Mouse (Mus musculus): ENCODE results near the gene Asgr1. TPM values are rescaled to one million over a fixed set of nuclear protein-coding genes. Genes with fewer than 3 reads are reported as not detected.

Asgr1 gene
- total and polyA plus RNA-seq, 3 experiments, result 0.31 TPM; not detected in 2

DNA sequence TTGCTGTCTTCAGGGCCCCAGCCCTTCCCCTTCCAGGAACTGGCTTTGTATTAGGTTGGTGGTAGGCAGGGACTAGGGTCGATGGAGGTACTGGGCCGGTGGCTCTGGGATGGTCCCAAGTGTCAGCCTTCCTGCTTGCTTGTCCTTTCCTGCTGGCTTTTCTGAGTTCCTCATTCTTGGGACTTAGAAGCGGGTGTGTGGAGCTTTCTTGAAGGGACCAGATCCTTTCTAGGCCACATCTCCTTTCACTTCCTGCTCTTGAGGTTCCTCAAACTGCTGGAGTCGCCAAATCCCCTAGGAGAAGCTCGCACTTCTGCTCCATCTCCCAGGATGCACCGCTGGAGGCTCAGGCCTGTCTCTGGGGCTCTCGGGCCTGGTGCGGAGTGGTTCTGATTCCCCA lies 30.7 kb downstream of the Asgr1 start:
- H3K9ac ChIP-seq (ENCODE audit: control insufficient read depth, low read depth, low read length, poor library complexity, severe bottlenecking), result no peak overlapping the region
- no peaks in the 10 kb centered on the region for H3K9me3 ChIP-seq (replicated peaks; ENCODE audit: insufficient read depth, low read length)
- no peak overlapping the region for H3K4me3 ChIP-seq (ENCODE audit: control insufficient read depth in 1 of 2, insufficient read depth in 1 of 2, low read depth in 2 of 2, low read length in 2 of 2)
- TF ChIP-seq EP300 (IDR thresholded peaks at IDR 0.05; ENCODE audit: low read depth in 1 of 2, low read length in 2 of 2), result no peak
- no peak for TF ChIP-seq ZMIZ1 (IDR thresholded peaks at IDR 0.05; ENCODE audit: low read depth, low read length)
- TF ChIP-seq POLR2A (IDR thresholded peaks at IDR 0.05; ENCODE audit: control insufficient read depth in 1 of 2, insufficient read depth in 1 of 2, low read depth in 1 of 2, low read length in 2 of 2, poor library complexity in 1 of 2), result no peak
- no peak for TF ChIP-seq RCOR1 (IDR thresholded peaks at IDR 0.05; ENCODE audit: low read depth, low read length)
- no peak for TF ChIP-seq BHLHE40 (IDR thresholded peaks at IDR 0.05; ENCODE audit: borderline replicate concordance, low read depth, low read length)
- no peak for TF ChIP-seq TCF12 (IDR thresholded peaks at IDR 0.05; ENCODE audit: low read depth, low read length)
- TF ChIP-seq HCFC1 (IDR thresholded peaks at IDR 0.05; ENCODE audit: low read depth, low read length), result no peak
- no peak for TF ChIP-seq KAT2A (conservative IDR thresholded peaks at IDR 0.05; ENCODE audit: low read depth, low read length)
- no peak for TF ChIP-seq POLR2AphosphoS2 (IDR thresholded peaks at IDR 0.05; ENCODE audit: low read length)
- TF ChIP-seq ETS1 (IDR thresholded peaks at IDR 0.05; ENCODE audit: low read depth, low read length), result no peak
- TF ChIP-seq CHD2 (IDR thresholded peaks at IDR 0.05; ENCODE audit: low read length), result no peak
- no peak for TF ChIP-seq MXI1 (IDR thresholded peaks at IDR 0.05; ENCODE audit: low read depth, low read length)
- H3K27me3 ChIP-seq (ENCODE audit: control insufficient read depth in 1 of 2, insufficient read depth in 2 of 2, low read length in 2 of 2), result peaks cover 0 to 1% of the 10 kb centered on the region in 2 experiments; a peak in 2 of 4 replicates
- no peak overlapping the region for H3K27ac ChIP-seq (ENCODE audit: control insufficient read depth, low read depth, low read length)
- DNase-seq (ENCODE audit: low read depth, low spot score), result no peak
- H3K4me1 ChIP-seq (ENCODE audit: control insufficient read depth in 1 of 2, insufficient read depth in 2 of 2, low read length in 2 of 2), result no peaks in the 10 kb centered on the region
- no peaks in the 10 kb centered on the region for H3K79me2 ChIP-seq (ENCODE audit: control insufficient read depth, insufficient read depth, low read length, poor library complexity)
- H3K36me3 ChIP-seq (ENCODE audit: control insufficient read depth in 1 of 2, insufficient read depth in 2 of 2, low read length in 2 of 2), result no peaks in the 10 kb centered on the region

DNA sequence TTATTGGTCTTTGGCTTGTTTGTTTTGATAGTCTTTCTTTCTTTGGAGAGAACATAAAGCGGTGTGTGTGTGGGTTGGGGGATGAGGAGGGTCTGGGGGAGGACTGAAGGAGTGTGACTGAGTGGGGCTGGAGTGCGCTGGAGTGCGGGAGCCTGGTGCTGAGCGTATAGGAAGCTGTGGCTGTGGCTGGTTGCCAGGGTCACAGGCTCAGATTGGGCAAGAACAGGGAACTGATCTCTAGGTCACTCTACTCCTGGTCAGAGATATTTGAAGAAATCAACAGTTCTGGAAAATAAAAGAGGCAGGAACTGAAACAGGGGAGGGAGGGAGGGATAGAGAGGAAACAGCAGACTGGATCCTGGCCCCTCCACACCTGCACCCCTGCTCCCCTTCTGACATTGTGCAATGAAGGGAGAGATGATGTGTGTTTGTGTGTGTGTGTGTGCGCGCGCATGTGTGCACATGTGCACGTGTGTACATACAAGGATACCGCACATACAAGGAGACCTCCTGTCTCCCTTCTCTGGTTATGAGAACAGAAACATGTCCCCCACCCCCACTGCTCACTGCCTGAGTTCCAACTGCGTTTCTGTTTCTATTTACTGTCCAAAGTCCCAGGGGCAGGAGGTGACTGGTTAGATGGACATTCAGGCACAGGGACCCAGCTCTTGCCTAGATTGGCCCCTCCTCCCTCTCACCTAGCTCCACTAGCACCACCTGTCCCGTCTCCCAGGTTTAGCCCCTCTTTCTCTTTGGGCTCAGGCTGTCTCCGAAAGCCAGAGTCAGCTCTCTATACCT lies 38.3 kb downstream of the Asgr1 start, which contains the start of gene Asgr2:
Gene Asgr2, plus strand, starts transcription at position 659 of the 798 bp plus-strand sequence.
- peaks cover 3 to 5% of the 10 kb centered on the region in 2 experiments; a peak in 1 of 4 replicates for H3K27me3 ChIP-seq (ENCODE audit: control insufficient read depth in 1 of 2, insufficient read depth in 2 of 2, low read length in 2 of 2)
- TF ChIP-seq CTCF (IDR thresholded peaks at IDR 0.05 in 2 of 3, conservative IDR thresholded peaks at IDR 0.05 in 1 of 3; ENCODE audit: control insufficient read depth in 1 of 3, insufficient read depth in 1 of 3, low read depth in 2 of 3, low read length in 3 of 3, poor library complexity in 1 of 3, severe bottlenecking in 1 of 3) (no peak), TCF12 (IDR thresholded peaks at IDR 0.05; ENCODE audit: low read depth, low read length) (no peak), BHLHE40 (IDR thresholded peaks at IDR 0.05; ENCODE audit: borderline replicate concordance, low read depth, low read length) (no peak), MYB (IDR thresholded peaks at IDR 0.05; ENCODE audit: low read depth, low read length) (no peak), RAD21 (IDR thresholded peaks at IDR 0.05; ENCODE audit: low read depth, low read length) (no peak), CHD1 (IDR thresholded peaks at IDR 0.05; ENCODE audit: low read depth, low read length) (no peak), CHD2 (IDR thresholded peaks at IDR 0.05; ENCODE audit: low read length) (no peak), ZNF384 (IDR thresholded peaks at IDR 0.05; ENCODE audit: low read depth, low read length) (no peak), POLR2AphosphoS2 (IDR thresholded peaks at IDR 0.05; ENCODE audit: low read length) (no peak), USF2 (IDR thresholded peaks at IDR 0.05; ENCODE audit: borderline replicate concordance in 1 of 2, insufficient read depth in 1 of 2, low read depth in 1 of 2, low read length in 2 of 2) (no peak), HCFC1 (IDR thresholded peaks at IDR 0.05; ENCODE audit: low read depth, low read length) (no peak), USF1 (IDR thresholded peaks at IDR 0.05; ENCODE audit: low read depth, low read length) (no peak), NELFE (IDR thresholded peaks at IDR 0.05; ENCODE audit: low read depth, low read length) (no peak), TAL1 (IDR thresholded peaks at IDR 0.05; ENCODE audit: low read length) (no peak), NRF1 (IDR thresholded peaks at IDR 0.05; ENCODE audit: insufficient read depth, low read depth, low read length, poor library complexity, severe bottlenecking) (no peak), TBP (IDR thresholded peaks at IDR 0.05; ENCODE audit: low read depth, low read length) (no peak), POLR2AphosphoS5 (IDR thresholded peaks at IDR 0.05; ENCODE audit: borderline replicate concordance, low read depth, low read length) (no peak), MAX (IDR thresholded peaks at IDR 0.05; ENCODE audit: low read length) (no peak), EP300 (IDR thresholded peaks at IDR 0.05; ENCODE audit: low read depth in 1 of 2, low read length in 2 of 2) (no peak)
- DNase-seq (ENCODE audit: low read depth, low spot score), result no peak
- no peaks in the 10 kb centered on the region for H3K36me3 ChIP-seq (ENCODE audit: control insufficient read depth in 1 of 2, insufficient read depth in 2 of 2, low read length in 2 of 2)
- no peak within 1 kb of the TSS for H3K27ac ChIP-seq (ENCODE audit: control insufficient read depth, low read depth, low read length)
- H3K4me3 ChIP-seq (ENCODE audit: control insufficient read depth in 1 of 2, insufficient read depth in 1 of 2, low read depth in 2 of 2, low read length in 2 of 2), result no peak within 1 kb of the TSS
- H3K79me2 ChIP-seq (ENCODE audit: control insufficient read depth, insufficient read depth, low read length, poor library complexity), result no peaks in the 10 kb centered on the region
- H3K4me1 ChIP-seq (ENCODE audit: control insufficient read depth in 1 of 2, insufficient read depth in 2 of 2, low read length in 2 of 2), result no peaks in the 10 kb centered on the region
- no peaks in the 10 kb centered on the region for H3K9me3 ChIP-seq (replicated peaks; ENCODE audit: insufficient read depth, low read length)
- H3K9ac ChIP-seq (ENCODE audit: control insufficient read depth, low read depth, low read length, poor library complexity, severe bottlenecking), result no peak within 1 kb of the TSS
